Mouse (Mus musculus) testis, adult 2 months (tissue): Measurements from ENCODE around the gene Lifr.

ENCODE experiments used
- CTCF ChIP-seq: fragments of 200-500 bp; IDR thresholded peaks from 2 replicates; pipeline ENCODE4 v1.5.1; 2012; ENCODE audit warnings: low read depth, mild to moderate bottlenecking, inconsistent platforms, low read length, moderate library complexity; ENCODE audit not compliant: control insufficient read depth, insufficient read depth, insufficient replicate concordance
- POLR2A ChIP-seq: fragments of 200-500 bp; IDR thresholded peaks from 2 replicates; pipeline ENCODE4 v1.6.1; 2012; ENCODE audit warnings: low read depth, mild to moderate bottlenecking, inconsistent platforms, low read length, moderate library complexity; ENCODE audit not compliant: control insufficient read depth

GRCm38 (mm10) chr15:7126171-7126570 lies 35.8 kb downstream of the Lifr start:
- TF ChIP-seq CTCF: no peak
- TF ChIP-seq POLR2A: no peak
